Mouse (Mus musculus) gastrocnemius, postnatal 25 days (tissue): ENCODE data around the gene Atp6v1a. TPM values are rescaled to one million over a fixed set of nuclear protein-coding genes. Genes with fewer than 3 reads are reported as not detected.

ENCODE experiments used
- DNase-seq: peaks from one replicate; pipeline ENCODE4 v3.0.0; 2022
- long read RNA-seq, 2 experiments: library from polyadenylated mRNA; stranded (forward); transcript quantifications; one replicate each; pipeline ENCODE4 v2.0.0; 2021
- total RNA-seq, 2 experiments: library from RNA; stranded (reverse); gene quantifications; 1 replicate in 1 of 2; 2 replicates in 1 of 2; pipeline ENCODE4 v1.2.3; 2021

Atp6v1a gene
- total RNA-seq = 10 to 100 TPM; 19.5 to 22.4 TPM
- long read RNA-seq, experiment 1, full-length matches to known transcripts = 3 of 10 reads
- long read RNA-seq, experiment 1, partial matches to known transcripts = 4 of 10 reads
- long read RNA-seq, experiment 1, other reads (novel, unspliced or antisense) = 3 of 10 reads
- long read RNA-seq, experiment 2, full-length matches to known transcripts = 16 of 23 reads
- long read RNA-seq, experiment 2, partial matches to known transcripts = 5 of 23 reads
- long read RNA-seq, experiment 2, other reads (novel, unspliced or antisense) = 2 of 23 reads

GRCm38 (mm10) chr16:44139536-44140185 is at the start of gene Atp6v1a, which contains the start of gene Naa50:
Atp6v1a (minus strand) TSS chr16:44139705.
Naa50 (plus strand) TSS chr16:44139830.
- peak; percentile 92 for DNase-seq

GRCm38 (mm10) chr16:44188766-44189165 is 49.3 kb upstream of the Atp6v1a start:
- DNase-seq = no peak

- DNase-seq = no peak
Measured at GRCm38 (mm10) chr16:44187172-44187571, 47.7 kb upstream of the Atp6v1a start.

GRCm38 (mm10) chr16:44184769-44185168 is 45.3 kb upstream of the Atp6v1a start:
- DNase-seq = no peak

GRCm38 (mm10) chr16:44182597-44182996 is 43.1 kb upstream of the Atp6v1a start:
- no peak for DNase-seq

- DNase-seq = no peak
Measured at GRCm38 (mm10) chr16:44178555-44178954, 39.0 kb upstream of the Atp6v1a start.

GRCm38 (mm10) chr16:44176511-44176910 is 37.0 kb upstream of the Atp6v1a start:
- no peak for DNase-seq

GRCm38 (mm10) chr16:44175001-44175400 is 35.5 kb upstream of the Atp6v1a start:
- DNase-seq = no peak

- DNase-seq = no peak
Measured at GRCm38 (mm10) chr16:44173966-44174530, 34.5 kb upstream of the Atp6v1a start.

- peak; percentile 72 for DNase-seq
Measured at GRCm38 (mm10) chr16:44173155-44173941, 33.8 kb upstream of the Atp6v1a start, which contains the start of gene Usf3. Usf3 (plus strand) TSS chr16:44173246.

GRCm38 (mm10) chr16:44172297-44173154 is 33.0 kb upstream of the Atp6v1a start:
- peak; percentile 100 for DNase-seq

- no peak for DNase-seq
Measured at GRCm38 (mm10) chr16:44168990-44169389, 29.5 kb upstream of the Atp6v1a start.

- no peak for DNase-seq
Measured at GRCm38 (mm10) chr16:44165182-44165581, 25.7 kb upstream of the Atp6v1a start.

- DNase-seq = no peak
Measured at GRCm38 (mm10) chr16:44163831-44164230, 24.3 kb upstream of the Atp6v1a start.

- DNase-seq = no peak
Measured at GRCm38 (mm10) chr16:44159325-44159724, 19.8 kb upstream of the Atp6v1a start.

- no peak for DNase-seq
Measured at GRCm38 (mm10) chr16:44154497-44155057, 15.1 kb upstream of the Atp6v1a start.

GRCm38 (mm10) chr16:44149002-44149767 is 9.7 kb upstream of the Atp6v1a start:
- no peak for DNase-seq

GRCm38 (mm10) chr16:44141483-44141882 is 2.0 kb upstream of the Atp6v1a start:
- DNase-seq = peak; percentile 22

GRCm38 (mm10) chr16:44140186-44140787 is 782 bp upstream of the Atp6v1a start:
- DNase-seq = peak; percentile 86
